Mouse (Mus musculus): ENCODE data around the gene Sult3a1. TPM values are rescaled to one million over a fixed set of nuclear protein-coding genes. Genes with fewer than 3 reads are reported as not detected.
"Not testable (repeated sequence)": the region's sequence is repeated elsewhere in the genome, so short reads cannot be mapped to it uniquely, and the experiment has no call there.

Sult3a1 gene
- polyA plus RNA-seq, 1 experiment from 2014 or later, result not detected

DNA sequence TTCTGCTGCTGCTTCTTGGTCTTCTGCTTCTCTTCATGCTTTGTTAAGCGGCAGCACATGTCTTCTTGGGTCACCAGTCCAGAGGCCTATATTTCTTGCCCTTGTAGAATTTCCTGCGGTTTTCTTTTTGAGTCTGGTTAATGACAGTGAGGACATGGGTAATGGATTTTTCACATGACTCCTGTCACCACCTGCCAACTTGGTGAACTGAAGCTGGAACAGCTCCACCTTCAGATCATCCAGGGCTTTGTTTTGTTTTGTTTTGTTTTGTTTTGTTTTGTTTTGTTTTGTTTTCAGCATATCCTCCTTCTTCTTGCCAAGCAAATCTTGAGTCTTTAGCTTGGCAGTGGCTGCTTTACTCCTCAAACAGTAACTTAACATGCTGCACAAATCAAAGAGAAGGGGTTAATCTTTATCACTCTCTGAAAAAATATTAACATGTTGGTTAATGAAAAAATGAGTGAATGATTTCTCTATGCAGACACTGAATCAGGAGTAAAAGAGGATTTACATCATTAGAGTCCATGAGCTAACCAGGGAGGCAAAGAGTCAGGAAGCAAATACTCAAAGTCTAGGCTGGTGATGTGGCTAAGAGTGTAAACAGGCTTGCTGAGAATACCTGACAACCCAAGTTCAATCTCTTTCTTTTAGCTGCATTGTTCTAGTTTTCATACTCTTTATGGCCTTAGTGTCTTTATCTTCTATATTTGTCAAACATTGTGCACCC is 15.3 kb downstream of the Sult3a1 start:
- peak; percentile 86 for ATAC-seq (replicated peaks; ENCODE audit: low FRiP score, low read depth)
- DNase-seq (ENCODE audit: low spot score), result peak; percentile 18
- Histone ChIP-seq H3K27me3 (ENCODE audit: insufficient read depth, low read length) (no peaks in the 10 kb centered on the region), H3K4me2 (ENCODE audit: low read length) (no peak overlapping the region), H3K36me3 (ENCODE audit: insufficient read depth, low read length) (no peaks in the 10 kb centered on the region), H3K4me3 (replicated peaks; ENCODE audit: low read depth, low read length) (no peak overlapping the region), H3K9me3 (replicated peaks; ENCODE audit: low read length) (no peaks in the 10 kb centered on the region), H3K4me1 (replicated peaks; ENCODE audit: insufficient read depth, low read length) (no peaks in the 10 kb centered on the region), H3K9ac (ENCODE audit: low read depth, low read length) (no peak overlapping the region), H3K27ac (no peak overlapping the region)
- TF ChIP-seq CTCF (IDR thresholded peaks at IDR 0.05; ENCODE audit: low read depth), result no peak
- 45% methylated on average over 2 of the region's 2 CpGs for WGBS

DNA sequence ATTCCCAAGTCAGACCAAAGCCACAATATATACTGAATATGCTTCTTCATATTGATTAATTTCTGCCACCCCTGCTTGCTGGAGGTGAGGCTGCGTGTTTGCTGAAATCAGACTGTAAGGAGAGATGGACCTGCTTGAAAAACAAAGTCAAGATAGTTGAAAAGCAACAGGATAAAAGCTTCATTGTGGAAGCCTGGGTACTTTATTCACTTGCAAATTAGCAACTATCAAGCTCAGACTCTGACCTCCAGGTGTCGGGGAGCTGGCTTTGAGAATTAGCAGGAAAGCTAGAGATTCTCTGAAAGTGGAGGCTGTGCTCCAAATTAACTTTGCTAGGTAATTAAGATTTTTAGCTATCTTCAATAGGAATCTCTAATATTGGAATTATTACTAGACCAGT is 24.9 kb downstream of the Sult3a1 start:
- not testable (repeated sequence) for H3K27me3 ChIP-seq (ENCODE audit: insufficient read depth, low read length); H3K36me3 ChIP-seq (ENCODE audit: insufficient read depth, low read length); H3K9ac ChIP-seq (ENCODE audit: low read depth, low read length); ATAC-seq (replicated peaks; ENCODE audit: low FRiP score, low read depth); H3K4me1 ChIP-seq (replicated peaks; ENCODE audit: insufficient read depth, low read length); H3K4me2 ChIP-seq (ENCODE audit: low read length); DNase-seq (ENCODE audit: low spot score); H3K27ac ChIP-seq; H3K4me3 ChIP-seq (replicated peaks; ENCODE audit: low read depth, low read length); H3K9me3 ChIP-seq (replicated peaks; ENCODE audit: low read length)
- WGBS, result 85% methylated on average over 2 of the region's 2 CpGs

DNA sequence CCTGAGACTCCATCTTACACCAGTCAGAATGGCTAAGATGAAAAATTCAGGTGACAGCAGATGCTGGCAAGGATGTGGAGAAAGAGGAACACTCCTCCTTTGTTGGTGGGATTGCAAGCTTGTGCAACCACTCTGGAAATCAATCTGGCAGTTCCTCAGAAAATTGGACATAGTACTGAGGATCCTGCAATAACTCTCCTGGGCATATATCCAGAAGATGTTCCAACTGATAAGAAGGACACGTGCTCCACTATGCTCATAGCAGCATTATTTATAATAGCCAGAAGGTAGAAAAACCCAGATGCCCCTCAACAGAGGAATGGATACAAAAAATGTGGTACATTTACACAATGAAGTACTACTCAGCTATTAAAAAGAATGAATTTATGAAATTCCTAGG is 44.0 kb downstream of the Sult3a1 start:
- 81% methylated on average over 1 of the region's 1 CpGs for WGBS
- H3K9ac ChIP-seq (ENCODE audit: low read depth, low read length); H3K4me3 ChIP-seq (replicated peaks; ENCODE audit: low read depth, low read length); H3K4me2 ChIP-seq (ENCODE audit: low read length); ATAC-seq (replicated peaks; ENCODE audit: low FRiP score, low read depth); H3K36me3 ChIP-seq (ENCODE audit: insufficient read depth, low read length); H3K27ac ChIP-seq; H3K4me1 ChIP-seq (replicated peaks; ENCODE audit: insufficient read depth, low read length); DNase-seq (ENCODE audit: low spot score); H3K27me3 ChIP-seq (ENCODE audit: insufficient read depth, low read length); H3K9me3 ChIP-seq (replicated peaks; ENCODE audit: low read length): not testable (repeated sequence)

DNA sequence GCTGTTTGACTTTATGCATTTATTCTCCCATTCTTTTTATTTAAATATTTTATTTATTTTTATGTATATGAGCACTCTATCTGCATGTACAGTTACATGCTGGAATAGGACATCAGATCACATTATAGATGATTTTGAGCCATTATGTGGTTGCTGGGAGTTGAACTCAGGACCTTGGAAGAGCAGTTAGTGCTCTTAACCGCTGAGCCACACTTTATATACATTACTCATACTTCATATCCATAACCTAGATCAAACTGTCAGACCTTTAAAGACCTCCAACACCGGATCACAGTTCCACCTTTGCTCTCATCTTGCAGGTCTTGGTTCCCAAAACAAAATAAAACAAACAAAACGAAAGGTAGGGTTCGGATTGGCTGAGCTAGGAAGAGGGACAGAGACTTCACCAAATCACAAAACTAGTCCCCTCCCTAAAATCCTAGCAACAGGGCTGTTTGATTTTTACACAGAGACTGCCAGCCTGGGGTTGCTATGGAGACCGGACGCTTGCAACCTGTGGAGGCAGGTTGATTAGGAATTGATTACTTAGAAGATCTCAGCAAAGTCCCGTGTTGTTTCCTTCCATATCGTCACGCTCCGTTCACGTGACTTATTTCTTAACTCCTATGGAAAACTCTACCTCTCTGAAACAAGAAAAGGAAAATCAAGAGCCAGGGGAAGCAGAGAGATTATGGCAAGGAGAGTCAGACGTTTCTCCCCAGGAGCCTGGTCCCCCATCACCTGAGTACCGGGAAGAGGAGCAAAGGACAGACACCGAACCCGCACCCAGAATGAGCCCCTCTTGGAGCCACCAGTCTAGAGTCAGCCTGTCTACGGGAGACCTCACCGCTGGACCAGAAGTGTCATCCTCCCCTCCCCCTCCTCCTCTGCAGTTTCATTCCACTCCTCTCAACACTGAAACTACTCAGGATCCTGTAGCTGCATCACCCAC is 47.3 kb downstream of the Sult3a1 start, which contains the start of gene Rsph4a:
TSS of gene Rsph4a (plus strand) at position 582 of the 952 bp plus-strand sequence.
- H3K27me3 ChIP-seq (ENCODE audit: insufficient read depth, low read length), result no peaks in the 10 kb centered on the region
- peak within 1 kb of the TSS; percentile 41 for H3K9ac ChIP-seq (ENCODE audit: low read depth, low read length)
- ATAC-seq (replicated peaks; ENCODE audit: low FRiP score, low read depth) (peak; percentile 98), DNase-seq (ENCODE audit: low spot score) (peak; percentile 70)
- no peaks in the 10 kb centered on the region for H3K36me3 ChIP-seq (ENCODE audit: insufficient read depth, low read length)
- H3K9me3 ChIP-seq (replicated peaks; ENCODE audit: low read length), result no peaks in the 10 kb centered on the region
- WGBS, result 6% methylated on average over 17 of the region's 17 CpGs
- H3K27ac ChIP-seq, result no peak within 1 kb of the TSS
- TF ChIP-seq CTCF (IDR thresholded peaks at IDR 0.05; ENCODE audit: low read depth), result no peak
- peak within 1 kb of the TSS; percentile 34 for H3K4me3 ChIP-seq (replicated peaks; ENCODE audit: low read depth, low read length)
- H3K4me1 ChIP-seq (replicated peaks; ENCODE audit: insufficient read depth, low read length), result 0 out of 2 replicates have a peak, but pooled peaks cover 3% of the 10 kb centered on the region
- peak within 1 kb of the TSS; percentile 70 for H3K4me2 ChIP-seq (ENCODE audit: low read length)

DNA sequence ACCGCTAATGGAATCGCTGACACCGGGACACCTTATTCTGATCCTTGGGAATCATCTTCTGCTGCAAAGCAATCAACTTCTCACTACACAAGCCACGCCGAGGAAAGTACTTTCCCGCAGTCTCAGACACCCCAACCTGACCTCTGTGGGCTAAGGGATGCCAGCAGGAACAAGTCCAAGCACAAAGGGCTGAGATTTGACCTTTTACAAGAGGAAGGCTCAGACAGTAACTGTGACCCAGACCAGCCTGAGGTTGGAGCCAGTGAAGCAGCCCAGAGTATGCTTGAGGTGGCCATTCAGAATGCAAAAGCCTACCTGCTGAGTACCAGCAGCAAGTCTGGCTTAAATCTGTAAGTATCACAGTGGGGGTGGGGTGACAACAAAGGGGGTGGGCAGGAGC is 48.0 kb downstream of the Sult3a1 start:
- no peak for TF ChIP-seq CTCF (IDR thresholded peaks at IDR 0.05; ENCODE audit: low read depth)
- Histone ChIP-seq H3K27ac (no peak overlapping the region), H3K36me3 (ENCODE audit: insufficient read depth, low read length) (no peaks in the 10 kb centered on the region), H3K4me2 (ENCODE audit: low read length) (peak overlapping the region; percentile 70), H3K9ac (ENCODE audit: low read depth, low read length) (peak overlapping the region; percentile 41), H3K9me3 (replicated peaks; ENCODE audit: low read length) (no peaks in the 10 kb centered on the region), H3K4me1 (replicated peaks; ENCODE audit: insufficient read depth, low read length) (0 out of 2 replicates have a peak, but pooled peaks cover 3% of the 10 kb centered on the region), H3K27me3 (ENCODE audit: insufficient read depth, low read length) (no peaks in the 10 kb centered on the region), H3K4me3 (replicated peaks; ENCODE audit: low read depth, low read length) (peak overlapping the region; percentile 34)
- DNase-seq (ENCODE audit: low spot score) (no peak), ATAC-seq (replicated peaks; ENCODE audit: low FRiP score, low read depth) (peak; percentile 60)
- 4% methylated on average over 6 of the region's 6 CpGs for WGBS

Other genes starting within 250 kb of the Sult3a1 start
- 0.09 TPM in 1 of 2 replicates, not detected in the other for gene Clvs2, start 233.0 kb upstream of the Sult3a1 start, polyA plus RNA-seq (2015; fragmentation: Nextera tagmentation; extraction: Ambion mirVana)
- not detected in 2 replicates for gene Sult3a2, start 71.0 kb upstream of the Sult3a1 start, polyA plus RNA-seq (2015; fragmentation: Nextera tagmentation; extraction: Ambion mirVana)
- gene Rsph4a, start 47.4 kb downstream of the Sult3a1 start, polyA plus RNA-seq (2015; fragmentation: Nextera tagmentation; extraction: Ambion mirVana), result 0.08 and 0.16 TPM in 2 replicates
- gene Zup1, start 93.5 kb downstream of the Sult3a1 start, polyA plus RNA-seq (2015; fragmentation: Nextera tagmentation; extraction: Ambion mirVana), result 15.4 and 15.5 TPM in 2 replicates
- gene Rwdd1, start 161.9 kb downstream of the Sult3a1 start, polyA plus RNA-seq (2015; fragmentation: Nextera tagmentation; extraction: Ambion mirVana), result 142 and 147 TPM in 2 replicates
- not detected in 2 replicates for gene Trappc3l, start 179.9 kb downstream of the Sult3a1 start, polyA plus RNA-seq (2015; fragmentation: Nextera tagmentation; extraction: Ambion mirVana)
- not detected in 2 replicates for gene Calhm4, start 186.6 kb downstream of the Sult3a1 start, polyA plus RNA-seq (2015; fragmentation: Nextera tagmentation; extraction: Ambion mirVana)
- gene Calhm5, start 238.8 kb downstream of the Sult3a1 start, polyA plus RNA-seq (2015; fragmentation: Nextera tagmentation; extraction: Ambion mirVana), result 0.56 and 0.57 TPM in 2 replicates